Mouse (Mus musculus) kidney, postnatal 36 days (tissue): Measurements from ENCODE around the gene Snx29.

Experiments
- DNase-seq, 2 experiments: peaks; one replicate each; pipeline ENCODE4 v3.0.0; 2021 to 2022; ENCODE audit warnings: mixed read lengths in 2 of 2

Gene Snx29

DNA sequence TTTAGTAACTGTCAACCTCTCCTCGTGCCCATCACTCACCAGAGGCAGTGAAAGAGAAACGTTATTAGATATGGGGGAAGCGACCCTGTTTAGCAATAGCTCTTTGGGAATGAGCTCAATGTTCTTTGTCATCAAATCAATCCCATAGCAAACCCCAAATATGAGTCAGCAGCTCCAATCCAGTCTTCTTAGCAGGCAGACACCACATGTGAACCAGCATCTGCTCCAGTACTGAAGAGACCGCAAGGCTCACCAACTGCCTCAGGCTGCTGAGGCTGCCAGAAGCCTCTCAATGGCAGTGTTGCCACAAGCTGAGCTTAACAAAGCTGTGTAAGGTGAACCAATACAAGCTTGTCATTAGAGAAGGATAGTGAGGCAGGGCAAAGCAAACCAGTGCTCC lies 177.4 kb downstream of the Snx29 start:
- no peak for DNase-seq

DNA sequence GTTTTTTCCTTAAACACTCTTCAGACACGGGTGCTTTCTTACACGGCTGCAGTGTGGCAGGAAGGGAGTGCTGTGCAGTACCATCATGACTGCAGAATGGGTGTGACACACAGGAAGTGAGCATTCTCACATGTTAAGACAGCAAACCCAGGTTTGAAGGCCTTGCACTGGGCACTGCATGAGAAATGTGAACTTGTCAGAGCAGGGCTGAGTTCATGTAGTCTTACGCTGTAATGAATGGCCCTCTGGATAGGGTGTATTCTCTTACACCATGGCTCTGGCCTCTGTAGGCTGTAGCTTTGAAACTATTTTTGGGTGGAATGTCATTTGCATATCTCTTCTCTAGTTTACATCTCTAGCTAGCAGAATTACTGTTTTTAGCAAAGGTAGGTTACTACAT lies 178.4 kb downstream of the Snx29 start:
- no peak for DNase-seq

DNA sequence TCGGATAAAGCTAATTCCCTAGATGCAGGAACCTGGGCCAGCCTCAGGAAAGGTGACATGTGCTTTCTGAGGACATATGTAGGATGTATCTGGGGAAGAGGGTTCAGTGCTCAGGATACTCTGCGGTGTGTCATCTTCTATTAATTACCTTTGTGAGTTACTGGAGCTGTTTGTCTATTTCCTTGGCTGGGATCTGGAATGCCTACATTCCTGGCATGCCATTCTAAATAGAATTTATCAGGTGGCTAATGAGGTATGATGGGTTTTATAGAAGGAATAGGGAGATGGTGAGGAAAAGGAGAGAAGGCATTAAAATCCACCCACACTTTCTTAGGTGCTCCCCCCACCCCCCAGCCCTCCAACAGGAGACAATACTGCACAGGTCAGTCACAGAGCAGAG lies 178.9 kb downstream of the Snx29 start:
- no peak for DNase-seq

DNA sequence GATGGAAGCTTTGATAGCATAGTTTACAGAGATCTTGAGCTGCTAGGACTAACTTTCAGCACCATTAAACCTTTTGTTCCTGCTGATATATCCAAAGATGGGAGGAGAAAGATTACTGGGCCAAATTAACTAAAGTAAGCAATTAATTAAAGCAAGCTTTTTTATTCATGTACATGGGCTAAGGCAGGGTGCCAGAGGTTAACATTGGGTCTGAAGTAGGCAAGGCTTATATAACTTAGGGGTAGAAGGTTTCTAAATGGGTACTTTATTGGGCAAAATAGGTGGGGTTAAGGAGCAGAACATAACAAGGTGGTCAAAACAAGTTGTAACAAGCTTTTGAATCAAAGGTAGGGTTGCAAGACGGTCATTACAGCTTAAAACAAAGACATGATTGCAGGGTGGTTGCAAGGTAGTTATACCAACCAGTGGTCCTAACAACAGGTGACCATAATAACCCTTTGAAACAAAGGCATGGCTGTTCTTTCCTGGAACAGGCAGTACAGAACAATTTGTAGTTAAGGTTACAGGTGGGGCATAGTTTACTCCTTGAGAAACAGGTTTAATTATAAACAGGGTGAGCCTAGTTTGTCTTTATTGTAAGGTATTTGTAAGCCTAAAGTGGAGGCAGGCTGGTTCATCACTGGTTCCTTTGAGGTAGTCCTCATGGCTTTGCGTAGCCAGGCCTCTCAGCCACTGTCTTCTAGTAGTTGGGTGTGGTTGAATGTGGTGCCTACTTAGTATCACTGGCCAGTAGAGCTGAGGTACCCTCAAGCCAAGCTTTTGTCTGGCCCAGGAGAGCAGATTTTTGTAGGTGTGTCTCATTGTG lies 182.2 kb downstream of the Snx29 start:
- DNase-seq = peak; percentile 44 to 76

DNA sequence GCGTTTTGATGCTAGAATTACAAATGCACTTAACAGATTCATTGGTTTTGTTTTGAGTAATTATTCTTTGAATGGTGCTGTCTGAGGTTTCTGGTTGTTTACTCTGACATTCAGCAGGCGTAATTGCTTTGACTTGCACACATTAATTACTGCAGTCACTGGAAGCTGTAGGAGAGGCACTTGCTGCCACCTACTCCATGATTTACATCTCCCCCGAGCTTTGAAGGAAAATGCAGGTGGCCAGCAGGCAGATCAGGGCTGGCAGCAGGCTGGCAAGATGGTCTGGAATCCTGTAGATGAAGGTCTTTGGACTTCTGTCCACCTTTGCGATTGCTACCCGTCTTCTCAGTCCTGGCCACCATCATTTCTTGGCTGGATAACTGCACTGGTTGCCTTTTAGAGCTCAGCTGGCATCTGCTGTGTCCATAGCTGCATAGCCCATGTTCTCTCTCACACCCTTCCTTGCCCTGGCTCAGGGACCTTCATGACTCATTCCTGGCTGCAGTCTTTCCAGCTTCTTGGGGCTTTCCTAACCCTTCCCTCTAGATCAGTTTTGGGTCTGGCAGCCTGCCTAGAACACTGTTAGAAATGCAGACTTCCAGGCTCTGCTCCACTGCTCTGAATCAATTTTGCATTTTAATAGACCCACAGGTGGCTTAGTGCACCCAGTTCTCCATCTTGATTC lies 182.9 kb downstream of the Snx29 start:
- peak; percentile 88 to 92 for DNase-seq

DNA sequence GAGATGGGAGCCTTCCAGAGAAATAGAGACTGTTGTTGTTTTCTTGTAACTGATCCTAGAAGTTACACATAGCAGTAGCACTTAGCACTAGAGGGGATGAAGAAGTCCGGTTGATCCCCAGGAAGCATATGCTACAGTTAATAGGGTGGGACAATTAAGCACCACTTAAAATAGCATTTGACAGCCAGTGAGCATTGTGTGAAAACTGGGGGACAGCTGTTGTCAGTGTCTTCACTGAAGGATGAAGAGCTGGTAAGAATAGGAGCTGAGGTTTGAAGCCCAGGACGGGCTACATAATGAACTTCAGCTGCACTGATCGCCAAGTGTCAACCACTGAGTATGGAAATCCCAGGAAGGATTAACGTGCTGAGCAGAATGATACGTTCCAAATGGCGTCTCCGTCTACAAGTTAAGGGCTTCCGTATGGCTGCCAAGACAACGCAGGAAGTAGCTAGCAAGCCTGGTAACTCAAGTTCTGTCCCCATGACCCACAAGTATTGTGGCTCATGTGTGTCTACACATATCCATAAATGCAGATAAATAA lies 184.6 kb downstream of the Snx29 start:
- DNase-seq = no peak

DNA sequence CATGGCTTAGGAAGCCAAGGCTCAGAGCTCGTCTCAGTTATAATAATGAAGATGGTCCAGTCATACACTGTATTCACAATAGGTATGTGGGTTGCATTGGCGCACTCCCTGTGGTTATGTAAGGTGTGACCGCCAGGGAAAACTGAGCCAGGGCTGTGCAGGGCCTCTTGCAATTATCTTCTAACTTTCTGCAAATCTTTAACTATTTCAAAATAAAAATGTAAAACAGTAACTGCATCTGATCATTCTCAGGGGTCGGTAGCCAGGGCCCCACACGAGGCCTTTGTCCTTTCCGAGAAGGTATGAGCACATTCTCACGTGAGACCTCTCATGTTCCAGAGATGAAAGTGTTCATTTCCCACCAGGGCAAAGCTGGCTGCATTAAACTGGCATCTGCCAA lies 185.6 kb downstream of the Snx29 start:
- DNase-seq = peak; percentile 72 to 85

DNA sequence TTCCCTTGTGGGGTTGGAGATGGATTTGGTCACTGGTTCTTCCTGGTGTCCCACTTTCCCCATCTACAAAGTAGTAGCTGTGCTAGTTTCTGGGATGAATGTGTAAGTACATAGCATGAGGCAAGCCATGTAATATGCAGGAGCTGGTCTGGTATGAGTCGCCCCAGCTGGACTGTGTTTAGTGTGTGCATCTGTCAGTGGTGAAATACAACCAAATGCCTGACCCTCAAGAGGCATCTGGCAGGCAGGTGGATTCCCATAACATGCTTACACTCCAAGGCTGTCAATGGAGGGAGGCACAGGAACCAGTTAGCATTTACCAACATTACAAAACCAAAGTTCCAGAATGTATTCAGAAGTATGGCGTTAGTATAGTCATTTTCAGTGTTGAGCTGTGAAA lies 187.7 kb downstream of the Snx29 start:
- no peak for DNase-seq

DNA sequence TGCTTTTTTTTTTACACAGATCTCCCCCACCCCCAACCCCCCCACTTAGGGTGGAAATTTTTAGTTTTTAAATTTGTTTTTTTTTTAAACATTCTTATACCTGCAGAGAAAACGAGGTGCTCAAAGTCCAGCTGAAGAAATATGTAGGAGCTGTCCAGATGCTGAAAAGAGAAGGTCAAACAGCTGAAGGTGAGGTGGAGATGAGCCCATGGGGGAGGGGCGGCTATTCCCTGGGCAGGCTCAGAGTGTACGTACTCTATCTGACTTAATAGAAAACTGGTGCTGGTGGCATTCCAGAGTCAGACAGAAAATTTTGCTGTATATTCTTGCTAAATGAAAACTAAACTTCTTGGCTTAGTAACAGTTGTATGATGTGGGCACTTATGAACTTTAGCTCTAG lies 188.1 kb downstream of the Snx29 start:
- peak; percentile 84 to 88 for DNase-seq

DNA sequence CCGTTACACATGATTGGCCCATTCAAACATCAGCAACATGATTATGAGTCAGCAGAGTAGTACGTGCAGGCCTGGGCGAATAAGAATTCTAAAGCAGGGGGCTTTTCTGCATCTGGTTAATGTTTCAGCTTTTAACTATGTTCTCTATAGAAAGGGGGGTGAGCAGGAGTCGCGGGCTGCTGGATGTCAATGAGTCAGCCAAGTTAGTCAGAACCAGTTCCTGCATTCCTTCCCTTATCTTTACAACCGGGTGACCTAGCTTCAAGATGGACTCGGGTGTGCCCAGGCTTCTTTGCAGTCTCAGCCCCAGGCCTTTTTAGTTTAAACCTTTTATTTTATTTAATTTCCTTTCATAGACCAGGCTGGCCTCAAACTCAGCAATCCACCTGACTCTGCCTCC lies 189.0 kb downstream of the Snx29 start:
- peak in 1 of 2 experiments; percentile 23 for DNase-seq

DNA sequence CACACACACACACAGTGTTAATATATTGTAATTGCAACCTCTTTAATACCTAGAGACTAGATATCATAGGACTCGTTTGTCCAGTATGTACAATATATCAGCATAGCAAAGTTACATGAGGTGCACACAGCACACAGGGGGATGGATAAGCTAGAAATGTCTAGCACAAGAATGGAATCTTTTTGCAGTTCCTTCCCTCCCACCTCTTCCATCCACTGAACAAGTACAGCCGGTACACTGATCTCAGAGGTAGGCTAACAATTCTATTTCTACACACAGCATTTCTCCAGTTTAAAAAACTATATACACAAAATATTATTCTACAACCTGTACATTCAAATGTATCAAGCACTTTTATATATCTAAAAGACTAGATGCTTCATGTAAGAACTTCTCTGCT lies 194.0 kb downstream of the Snx29 start:
- DNase-seq = no peak

DNA sequence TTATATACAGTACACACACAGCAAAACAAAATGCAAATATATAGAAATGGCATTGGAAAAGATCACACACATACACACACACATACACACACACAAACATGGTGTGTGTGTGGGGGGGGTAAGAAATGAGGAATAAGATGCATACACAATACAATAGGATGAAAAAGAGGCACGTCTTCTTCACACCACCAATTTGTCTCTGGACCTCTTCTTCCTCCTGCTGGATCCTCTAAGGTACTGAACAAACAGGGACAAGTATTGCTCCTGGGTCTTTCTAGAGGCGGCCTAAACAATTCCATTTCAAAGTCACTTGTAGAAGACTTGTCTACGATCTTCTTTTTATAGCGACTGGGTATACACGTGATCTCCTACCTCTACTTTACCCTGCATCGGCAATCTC lies 194.7 kb downstream of the Snx29 start:
- no peak for DNase-seq

DNA sequence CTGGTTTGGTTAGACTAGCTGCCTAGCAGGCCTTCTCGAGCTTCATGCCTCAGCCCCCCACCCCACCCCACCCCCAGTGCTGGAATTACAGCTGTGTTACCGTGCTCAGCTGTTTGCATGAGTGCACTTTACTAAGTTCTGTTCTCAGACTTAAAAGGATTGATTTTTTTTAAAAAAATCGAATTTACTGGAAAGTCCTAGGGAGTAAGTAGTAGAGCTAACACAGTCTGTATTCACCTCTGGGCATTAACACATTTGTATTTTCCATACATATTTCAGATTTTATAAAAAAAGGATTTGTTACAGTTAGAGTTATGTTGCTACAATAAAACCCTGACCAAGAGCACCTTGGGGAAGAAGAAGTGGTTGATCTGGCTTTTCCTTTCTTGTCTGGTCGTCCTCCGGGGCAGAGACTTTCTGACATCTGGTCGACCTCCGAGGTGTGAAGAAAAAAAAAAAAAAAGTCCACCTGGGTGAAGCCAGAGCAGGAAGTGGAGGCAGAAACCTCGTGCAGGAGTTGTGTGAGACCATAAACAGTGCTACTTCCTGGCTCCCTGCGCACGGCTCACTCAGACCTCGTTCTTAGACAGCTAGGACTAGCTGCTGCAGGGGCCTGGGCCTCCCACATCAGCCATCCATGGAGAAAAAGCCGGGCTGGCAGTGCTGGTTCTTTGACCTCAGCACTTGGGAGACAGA lies 196.2 kb downstream of the Snx29 start:
- no peak for DNase-seq

DNA sequence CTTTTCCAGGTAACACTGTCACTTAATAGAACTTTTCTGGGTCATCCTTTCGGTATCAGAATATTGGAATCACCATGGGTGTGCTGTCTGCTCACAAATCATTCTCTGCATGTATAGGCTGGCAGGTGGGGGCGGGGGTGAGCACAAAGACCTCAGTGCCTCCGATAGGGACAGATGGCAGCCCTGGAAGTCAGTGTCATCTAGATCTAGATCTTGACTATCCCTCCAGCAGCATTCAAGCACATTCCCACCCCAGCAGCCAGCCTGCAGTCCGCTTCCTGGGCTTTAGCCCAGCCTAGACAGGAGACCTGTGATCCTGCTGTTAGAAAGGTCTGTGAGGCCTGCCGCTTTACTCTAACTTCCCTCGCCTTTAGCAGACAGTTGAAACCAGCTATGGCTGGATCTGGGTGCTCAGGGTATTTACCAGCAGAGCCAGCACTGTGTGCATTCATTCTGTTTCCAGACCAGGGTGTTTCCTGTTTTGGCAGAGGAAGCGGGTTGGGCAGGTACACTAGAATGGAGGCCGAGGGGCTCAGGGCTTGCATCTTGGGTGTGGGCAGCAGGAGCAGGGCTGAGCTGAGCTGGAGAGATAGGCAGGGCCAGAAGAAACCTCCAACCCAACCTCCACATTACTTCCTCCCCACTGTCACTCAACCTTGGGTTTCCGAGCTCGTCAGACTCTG lies 203.5 kb downstream of the Snx29 start:
- DNase-seq = peak; percentile 35 to 42

DNA sequence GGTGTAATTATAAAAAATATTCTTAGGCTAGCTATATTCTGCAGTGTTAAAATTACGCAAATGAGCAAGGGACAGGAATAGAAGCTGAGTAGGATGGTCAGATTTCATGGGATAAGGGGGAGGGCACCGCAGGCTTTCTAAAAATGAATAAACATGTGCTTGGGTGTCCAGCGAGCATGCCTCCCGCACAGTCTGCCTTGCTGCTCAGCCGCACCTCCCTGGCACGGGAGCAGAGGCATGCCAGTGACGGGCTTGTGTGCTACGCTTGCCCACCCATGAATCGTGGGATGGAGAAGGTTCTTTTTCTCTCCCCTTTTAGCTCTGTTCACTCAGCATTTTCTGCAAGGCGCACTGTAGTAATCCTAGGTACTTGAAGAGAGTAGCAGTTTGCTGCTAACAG lies 204.3 kb downstream of the Snx29 start:
- DNase-seq = no peak

DNA sequence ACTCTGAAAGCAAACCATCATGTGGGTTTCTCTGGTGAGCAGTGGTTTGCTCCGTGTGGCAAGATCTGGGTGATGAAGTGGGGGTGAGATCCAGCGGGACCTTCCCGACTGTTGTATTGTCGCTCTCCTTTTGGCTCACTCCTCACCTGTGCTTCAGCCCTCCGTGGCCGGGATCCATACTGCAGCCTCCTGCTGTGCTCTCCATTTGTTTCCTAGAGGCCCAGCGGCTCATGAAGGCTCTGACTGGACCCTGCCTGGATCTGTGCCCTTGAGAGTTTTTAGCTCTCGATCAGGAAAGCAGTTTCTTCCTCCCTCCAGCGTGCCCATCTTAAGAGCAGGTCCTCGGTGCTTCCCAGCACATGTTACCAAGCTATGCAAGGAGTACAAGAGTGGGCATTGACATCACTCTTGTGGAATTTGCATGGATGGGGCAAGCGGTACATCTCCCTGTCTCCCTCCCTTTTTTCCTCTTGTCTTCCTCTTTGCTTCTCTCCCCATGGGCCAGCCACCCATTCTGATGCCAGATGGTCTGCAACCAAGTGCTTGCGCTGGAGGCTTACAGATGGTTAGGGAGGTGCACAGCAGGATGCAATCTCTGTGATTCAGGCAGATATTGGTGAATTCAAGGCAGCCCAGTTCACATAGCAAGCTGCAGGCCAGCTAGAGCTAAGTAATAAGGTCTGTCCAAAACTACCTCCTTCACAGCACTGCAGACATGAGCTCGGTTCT lies 207.9 kb downstream of the Snx29 start:
- no peak for DNase-seq

DNA sequence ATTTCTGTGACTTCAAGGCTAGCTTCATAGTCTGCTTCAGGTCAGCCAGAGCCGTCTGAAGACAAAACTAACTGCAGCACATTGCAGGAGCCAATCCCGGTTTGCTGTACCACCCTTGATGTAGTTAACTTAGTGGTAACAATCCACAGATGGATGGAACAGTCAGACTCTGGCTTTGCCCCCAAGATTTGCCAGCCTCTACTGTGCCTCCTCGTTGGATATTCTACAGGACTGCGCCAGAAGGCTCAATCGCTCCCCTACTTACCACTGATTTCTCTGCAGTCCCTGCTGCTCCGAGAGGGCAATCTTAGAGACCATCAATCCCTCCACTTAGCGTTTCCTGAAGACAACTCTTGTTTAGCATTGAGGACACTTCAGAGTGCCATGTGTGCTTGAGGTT lies 208.7 kb downstream of the Snx29 start:
- no peak for DNase-seq

DNA sequence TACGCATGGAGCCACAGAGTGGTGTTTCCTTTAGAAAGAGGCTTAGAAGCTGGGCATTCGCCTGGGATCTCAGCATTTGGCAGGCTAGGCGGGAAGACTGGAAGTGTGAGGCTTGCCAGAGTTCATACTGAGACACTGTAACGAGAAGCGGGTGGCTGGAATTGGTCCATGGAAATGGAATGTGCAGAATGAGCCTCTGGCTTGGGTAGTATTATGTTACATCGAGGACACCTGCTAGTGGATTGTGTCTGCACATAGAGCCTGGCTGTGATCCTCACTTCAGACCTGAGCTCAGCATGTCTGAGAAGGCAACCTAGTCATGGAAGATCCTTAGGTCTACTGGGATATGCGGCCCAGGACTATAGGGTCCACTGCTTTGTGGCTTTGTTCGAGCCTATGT lies 209.9 kb downstream of the Snx29 start:
- peak; percentile 76 to 86 for DNase-seq

DNA sequence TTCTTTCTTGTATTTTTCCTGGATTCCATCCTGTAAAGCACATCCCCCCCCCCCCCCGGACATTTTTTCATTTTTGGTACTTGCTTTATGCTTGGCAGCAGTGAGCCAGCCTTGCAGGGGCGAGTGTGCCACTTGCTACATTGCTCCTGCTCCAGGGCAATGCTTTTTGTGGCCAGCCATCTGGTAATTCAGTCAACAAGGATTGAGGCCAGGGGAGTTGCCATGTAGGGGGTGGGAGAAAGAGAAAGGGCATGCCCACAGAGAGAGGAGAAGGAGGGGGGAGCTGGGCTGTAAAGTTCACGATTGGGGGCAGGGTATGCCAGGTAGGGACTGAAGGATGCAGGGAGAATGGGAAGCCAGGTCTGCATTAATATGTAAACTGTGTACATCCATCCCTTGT lies 210.7 kb downstream of the Snx29 start:
- DNase-seq = no peak

DNA sequence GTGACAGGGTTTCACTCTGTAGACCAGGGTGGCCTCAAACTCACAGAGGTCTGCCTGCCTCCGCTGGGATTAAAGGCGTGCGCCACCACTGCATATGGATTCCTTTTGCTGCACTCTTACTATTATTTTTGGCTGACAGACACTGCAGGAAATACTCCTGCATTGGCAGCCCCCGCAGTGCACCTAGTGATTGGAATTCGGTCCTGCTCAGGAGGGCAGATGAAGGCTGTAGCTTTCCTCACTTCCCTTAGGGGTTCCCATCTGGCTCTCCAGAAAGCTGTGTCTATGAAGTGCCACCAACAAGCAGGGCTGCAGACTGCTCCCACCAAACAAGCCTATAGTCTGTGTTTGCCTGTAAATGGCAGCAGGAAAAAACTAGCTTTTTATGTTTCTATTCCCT lies 215.0 kb downstream of the Snx29 start:
- DNase-seq = no peak

DNA sequence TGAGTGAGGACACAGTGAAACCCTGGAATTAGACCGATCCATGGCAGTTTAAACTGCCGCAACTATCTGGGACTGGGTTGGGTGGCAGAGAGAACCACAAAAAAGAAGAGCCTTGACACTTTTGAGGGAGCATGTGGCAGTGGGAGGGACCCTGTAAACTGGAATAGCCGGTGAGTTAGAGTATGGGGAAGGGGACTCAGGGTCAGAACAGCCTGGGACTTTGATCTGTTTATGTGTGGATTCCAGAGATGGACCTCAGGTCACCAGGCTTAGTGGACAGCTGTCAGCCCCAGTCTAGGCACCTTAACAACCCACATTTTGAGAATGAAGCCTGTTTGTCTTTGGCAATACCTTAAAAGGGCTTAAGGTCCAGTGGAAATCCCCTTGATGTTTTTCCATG lies 215.5 kb downstream of the Snx29 start:
- DNase-seq = no peak

DNA sequence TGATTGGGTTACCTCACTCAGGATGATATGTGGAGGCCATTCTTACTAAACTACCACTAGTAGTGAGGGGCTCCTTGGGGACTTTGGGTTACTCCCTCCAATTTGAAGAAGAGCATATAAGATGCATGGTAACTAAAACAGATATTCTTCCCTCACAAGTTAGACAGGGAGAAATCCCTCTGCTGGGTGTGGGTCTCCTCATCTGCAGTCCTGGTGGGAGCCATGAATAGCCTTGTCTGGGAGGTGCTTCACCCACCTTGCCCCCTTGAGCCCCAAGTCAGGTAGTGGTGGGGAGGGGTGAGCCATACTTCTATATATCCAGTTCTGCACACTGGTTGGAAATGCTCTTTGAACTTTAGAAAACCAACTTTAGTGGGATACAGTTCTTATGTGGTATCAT lies 218.3 kb downstream of the Snx29 start:
- DNase-seq = no peak
